Mouse (Mus musculus): ENCODE measurements at regions not wholly inside any gene's neighbourhood (a gene's known extent, or its start where the extent isn't known, plus 50 kb on each side); places are given as distances from the start of the nearest gene placed in this dataset.

GRCm38 (mm10) chr1:119253371-119253851 is 168.6 kb downstream of the Inhbb start:
- WGBS = 76% methylated on average over 7 of the region's 7 CpGs
- ATAC-seq (ENCODE audit: low FRiP score) (no peak), DNase-seq (ENCODE audit: low spot score) (no peak)
- Histone ChIP-seq H3K27me3 (ENCODE audit: control insufficient read depth, insufficient read depth, low read length) (no peaks in the 10 kb centered on the region), H3K4me3 (replicated peaks; ENCODE audit: low read length) (no peak overlapping the region), H3K9ac (no peak overlapping the region), H3K4me2 (replicated peaks) (no peak overlapping the region), H3K36me3 (replicated peaks; ENCODE audit: control insufficient read depth, insufficient read depth) (no peaks in the 10 kb centered on the region), H3K4me1 (replicated peaks; ENCODE audit: control insufficient read depth, insufficient read depth, low read length) (0 out of 2 replicates have a peak, but pooled peaks cover 9% of the 10 kb centered on the region), H3K9me3 (ENCODE audit: control insufficient read depth, low read length) (no peaks in the 10 kb centered on the region), H3K27ac (no peak overlapping the region)

DNA sequence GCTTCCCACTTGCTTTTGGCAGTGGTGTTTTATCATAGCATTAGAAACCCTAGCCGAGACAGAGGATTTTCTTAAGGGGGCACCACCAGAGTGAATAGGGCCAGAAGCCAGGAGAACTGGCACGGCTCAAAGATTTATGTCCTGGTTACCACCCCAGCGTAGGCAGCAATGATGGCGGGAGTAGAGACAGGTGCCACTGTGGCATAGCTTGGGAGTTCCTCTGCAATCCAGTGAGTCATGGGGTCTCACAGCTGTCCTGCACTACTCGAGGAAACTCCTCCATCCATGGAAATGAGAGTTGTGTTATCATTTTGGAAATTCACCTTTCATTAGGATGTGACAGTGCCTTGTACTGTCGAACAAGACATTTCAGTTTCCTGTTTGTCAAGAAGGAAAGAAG is 169.6 kb downstream of the Inhbb start:
- H3K4me1 ChIP-seq (replicated peaks; ENCODE audit: control insufficient read depth, insufficient read depth, low read length) = 0 out of 2 replicates have a peak, but pooled peaks cover 9% of the 10 kb centered on the region
- H3K9ac ChIP-seq = no peak overlapping the region
- ATAC-seq (ENCODE audit: low FRiP score) (no peak), DNase-seq (ENCODE audit: low spot score) (no peak)
- no peak overlapping the region for H3K4me3 ChIP-seq (replicated peaks; ENCODE audit: low read length)
- H3K27ac ChIP-seq = no peak overlapping the region
- 83% methylated on average over 6 of the region's 6 CpGs for whole genome bisulfite sequencing
- no peaks in the 10 kb centered on the region for H3K27me3 ChIP-seq (ENCODE audit: control insufficient read depth, insufficient read depth, low read length)
- no peak overlapping the region for H3K4me2 ChIP-seq (replicated peaks)
- no peaks in the 10 kb centered on the region for H3K36me3 ChIP-seq (replicated peaks; ENCODE audit: control insufficient read depth, insufficient read depth)
- H3K9me3 ChIP-seq (ENCODE audit: control insufficient read depth, low read length) = no peaks in the 10 kb centered on the region

- no peaks in the 10 kb centered on the region for H3K27me3 ChIP-seq (ENCODE audit: control insufficient read depth, insufficient read depth, low read length)
- no peak overlapping the region for H3K4me2 ChIP-seq (replicated peaks)
- H3K36me3 ChIP-seq (replicated peaks; ENCODE audit: control insufficient read depth, insufficient read depth) = no peaks in the 10 kb centered on the region
- no peak for ATAC-seq (ENCODE audit: low FRiP score)
- no peak overlapping the region for H3K27ac ChIP-seq
- DNase-seq (ENCODE audit: low spot score) = no peak
- H3K9ac ChIP-seq = no peak overlapping the region
- no peaks in the 10 kb centered on the region for H3K9me3 ChIP-seq (ENCODE audit: control insufficient read depth, low read length)
- WGBS = 93% methylated on average over 5 of the region's 5 CpGs
- H3K4me1 ChIP-seq (replicated peaks; ENCODE audit: control insufficient read depth, insufficient read depth, low read length) = 0 out of 2 replicates have a peak, but pooled peaks cover 9% of the 10 kb centered on the region
- no peak overlapping the region for H3K4me3 ChIP-seq (replicated peaks; ENCODE audit: low read length)
Measured at GRCm38 (mm10) chr1:119251741-119252140, 170.3 kb downstream of the Inhbb start.

DNA sequence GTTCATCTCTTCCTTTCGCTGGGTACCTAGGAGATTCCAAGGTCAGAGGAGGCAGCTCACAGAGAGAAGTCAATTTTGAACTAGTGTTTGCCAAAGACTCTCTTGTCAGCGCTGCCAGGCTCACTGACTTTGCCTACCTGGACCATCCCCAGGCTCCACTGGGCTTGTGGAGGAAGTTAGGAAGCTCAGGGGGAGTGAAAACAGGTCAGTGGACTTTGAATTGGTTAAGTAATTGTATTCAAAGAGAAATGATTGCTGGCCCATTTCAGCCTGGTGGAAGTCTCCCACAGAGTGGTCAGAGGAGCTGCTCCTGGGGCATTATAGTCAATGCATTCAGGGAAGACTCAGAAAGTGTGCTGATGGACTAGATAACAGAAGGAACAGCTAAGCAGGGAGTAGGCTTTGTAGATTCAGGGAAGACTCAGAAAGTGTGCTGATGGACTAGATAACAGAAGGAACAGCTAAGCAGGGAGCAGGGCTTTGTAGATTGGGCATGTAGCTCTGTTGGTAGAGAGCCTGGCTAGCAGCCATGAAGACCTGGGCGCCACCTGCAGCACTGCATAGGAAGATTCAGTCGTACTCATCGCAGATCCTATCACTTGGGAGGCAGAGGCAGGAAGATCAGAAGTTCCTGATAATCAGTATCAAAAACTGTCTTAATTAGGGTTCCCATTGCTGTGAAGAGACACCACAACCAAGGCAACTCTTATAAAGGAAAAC is 173.1 kb downstream of the Inhbb start:
- 86% methylated on average over 5 of the region's 5 CpGs for WGBS
- ATAC-seq (ENCODE audit: low FRiP score) = no peak
- no peaks in the 10 kb centered on the region for H3K4me1 ChIP-seq (replicated peaks; ENCODE audit: control insufficient read depth, insufficient read depth, low read length)
- no peak for DNase-seq (ENCODE audit: low spot score)
- no peak overlapping the region for H3K27ac ChIP-seq
- H3K4me2 ChIP-seq (replicated peaks) = no peak overlapping the region
- H3K27me3 ChIP-seq (ENCODE audit: control insufficient read depth, insufficient read depth, low read length) = no peaks in the 10 kb centered on the region
- H3K4me3 ChIP-seq (replicated peaks; ENCODE audit: low read length) = no peak overlapping the region
- no peaks in the 10 kb centered on the region for H3K9me3 ChIP-seq (ENCODE audit: control insufficient read depth, low read length)
- H3K9ac ChIP-seq = no peak overlapping the region
- no peaks in the 10 kb centered on the region for H3K36me3 ChIP-seq (replicated peaks; ENCODE audit: control insufficient read depth, insufficient read depth)

DNA sequence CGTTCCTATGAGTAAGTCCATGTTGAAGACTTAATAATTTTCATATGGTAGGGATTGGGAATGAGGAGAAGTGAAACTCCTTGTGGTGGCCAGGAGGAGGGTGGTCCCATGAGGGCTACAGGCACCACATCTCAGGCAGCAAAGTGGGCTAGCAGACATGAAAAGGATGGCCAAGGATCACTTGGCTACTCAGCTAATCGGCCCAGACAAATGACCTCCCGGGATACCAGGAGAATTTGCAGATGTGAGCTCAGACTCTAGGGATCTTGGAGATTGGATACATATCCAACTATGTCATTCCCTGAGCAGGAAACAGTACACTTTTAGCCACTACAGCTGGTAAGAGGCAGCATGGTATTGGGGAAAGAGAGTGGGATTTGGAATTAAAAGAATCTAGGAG is 174.9 kb downstream of the Inhbb start:
- Histone ChIP-seq H3K27ac (no peak overlapping the region), H3K9ac (no peak overlapping the region), H3K4me3 (replicated peaks; ENCODE audit: low read length) (no peak overlapping the region), H3K36me3 (replicated peaks; ENCODE audit: control insufficient read depth, insufficient read depth) (no peaks in the 10 kb centered on the region), H3K4me1 (replicated peaks; ENCODE audit: control insufficient read depth, insufficient read depth, low read length) (no peaks in the 10 kb centered on the region), H3K9me3 (ENCODE audit: control insufficient read depth, low read length) (no peaks in the 10 kb centered on the region), H3K4me2 (replicated peaks) (no peak overlapping the region), H3K27me3 (ENCODE audit: control insufficient read depth, insufficient read depth, low read length) (no peaks in the 10 kb centered on the region)
- no peak for DNase-seq (ENCODE audit: low spot score)
- no peak for ATAC-seq (ENCODE audit: low FRiP score)
- 84% methylated on average over 3 of the region's 3 CpGs for WGBS

DNA sequence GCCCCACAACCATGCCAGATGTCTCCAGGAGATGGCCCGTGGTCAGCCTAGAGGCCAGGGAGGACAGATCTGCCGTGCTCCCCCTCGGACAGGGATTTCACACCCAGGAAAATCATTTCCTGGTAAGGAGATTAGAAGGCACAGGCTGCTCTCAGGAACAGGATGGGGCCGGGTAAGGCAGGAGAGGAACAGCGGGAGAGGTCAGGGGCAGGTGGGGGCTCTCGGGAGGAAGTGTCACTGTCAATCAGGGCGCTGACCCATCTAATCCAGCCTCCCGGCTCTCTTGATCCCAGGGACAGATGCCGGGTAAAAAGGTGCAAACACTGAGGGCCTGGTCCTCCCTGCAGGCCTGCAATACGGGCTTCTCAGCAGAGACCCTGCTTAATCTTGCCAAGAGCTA is 183.6 kb downstream of the Inhbb start:
- Histone ChIP-seq H3K4me1 (replicated peaks; ENCODE audit: control insufficient read depth, insufficient read depth, low read length) (no peaks in the 10 kb centered on the region), H3K9ac (no peak overlapping the region), H3K4me2 (replicated peaks) (no peak overlapping the region), H3K9me3 (ENCODE audit: control insufficient read depth, low read length) (no peaks in the 10 kb centered on the region), H3K36me3 (replicated peaks; ENCODE audit: control insufficient read depth, insufficient read depth) (no peaks in the 10 kb centered on the region), H3K27ac (no peak overlapping the region), H3K27me3 (ENCODE audit: control insufficient read depth, insufficient read depth, low read length) (no peaks in the 10 kb centered on the region), H3K4me3 (replicated peaks; ENCODE audit: low read length) (no peak overlapping the region)
- DNase-seq (ENCODE audit: low spot score) = no peak
- ATAC-seq (ENCODE audit: low FRiP score) = no peak
- WGBS = 53% methylated on average over 10 of the region's 10 CpGs

DNA sequence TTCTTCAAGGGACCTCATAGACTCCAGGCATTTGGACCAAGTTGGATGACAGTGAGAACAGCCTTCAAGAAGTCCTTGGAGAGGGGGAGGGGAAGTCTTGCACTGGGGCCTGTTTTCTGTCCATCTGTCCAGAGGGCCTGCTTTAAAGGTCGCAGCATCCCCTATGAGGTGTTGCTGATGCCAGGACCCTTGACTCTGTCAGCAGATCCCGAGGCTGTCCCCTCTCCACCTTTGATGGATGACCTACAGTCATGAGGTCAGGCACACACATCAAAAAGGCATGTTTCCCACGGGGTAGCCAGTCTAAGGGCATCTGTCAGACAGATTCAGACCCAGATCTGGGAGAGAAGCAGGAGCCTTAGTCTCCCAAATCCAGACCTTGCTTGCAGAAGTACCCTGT is 183.4 kb upstream of the Gli2 start:
- H3K27ac ChIP-seq = no peak overlapping the region
- H3K27me3 ChIP-seq (ENCODE audit: control insufficient read depth, insufficient read depth, low read length) = no peaks in the 10 kb centered on the region
- H3K4me3 ChIP-seq (replicated peaks; ENCODE audit: low read length) = no peak overlapping the region
- H3K9me3 ChIP-seq (ENCODE audit: control insufficient read depth, low read length) = peaks cover 10% of the 10 kb centered on the region; the same call in 1 of the 2 replicates
- no peaks in the 10 kb centered on the region for H3K36me3 ChIP-seq (replicated peaks; ENCODE audit: control insufficient read depth, insufficient read depth)
- WGBS = 69% methylated on average over 3 of the region's 3 CpGs
- DNase-seq (ENCODE audit: low spot score) (no peak), ATAC-seq (ENCODE audit: low FRiP score) (no peak)
- no peaks in the 10 kb centered on the region for H3K4me1 ChIP-seq (replicated peaks; ENCODE audit: control insufficient read depth, insufficient read depth, low read length)
- no peak overlapping the region for H3K4me2 ChIP-seq (replicated peaks)
- H3K9ac ChIP-seq = no peak overlapping the region

- Histone ChIP-seq H3K9ac (no peak overlapping the region), H3K36me3 (replicated peaks; ENCODE audit: control insufficient read depth, insufficient read depth) (no peaks in the 10 kb centered on the region), H3K27me3 (ENCODE audit: control insufficient read depth, insufficient read depth, low read length) (no peaks in the 10 kb centered on the region), H3K4me2 (replicated peaks) (no peak overlapping the region), H3K27ac (no peak overlapping the region), H3K9me3 (ENCODE audit: control insufficient read depth, low read length) (peaks cover 10% of the 10 kb centered on the region; the same call in 1 of the 2 replicates), H3K4me1 (replicated peaks; ENCODE audit: control insufficient read depth, insufficient read depth, low read length) (no peaks in the 10 kb centered on the region), H3K4me3 (replicated peaks; ENCODE audit: low read length) (no peak overlapping the region)
- DNase-seq (ENCODE audit: low spot score) (no peak), ATAC-seq (ENCODE audit: low FRiP score) (no peak)
- whole genome bisulfite sequencing = 83% methylated on average over 9 of the region's 9 CpGs
Measured at GRCm38 (mm10) chr1:119234449-119234848, 181.0 kb upstream of the Gli2 start.

GRCm38 (mm10) chr1:119226996-119227395 is 173.6 kb upstream of the Gli2 start:
- Histone ChIP-seq H3K4me2 (replicated peaks) (no peak overlapping the region), H3K4me1 (replicated peaks; ENCODE audit: control insufficient read depth, insufficient read depth, low read length) (no peaks in the 10 kb centered on the region), H3K9ac (no peak overlapping the region), H3K27me3 (ENCODE audit: control insufficient read depth, insufficient read depth, low read length) (no peaks in the 10 kb centered on the region), H3K4me3 (replicated peaks; ENCODE audit: low read length) (no peak overlapping the region), H3K36me3 (replicated peaks; ENCODE audit: control insufficient read depth, insufficient read depth) (no peaks in the 10 kb centered on the region), H3K27ac (no peak overlapping the region), H3K9me3 (ENCODE audit: control insufficient read depth, low read length) (no peaks in the 10 kb centered on the region)
- DNase-seq (ENCODE audit: low spot score) (no peak), ATAC-seq (ENCODE audit: low FRiP score) (no peak)
- 82% methylated on average over 2 of the region's 2 CpGs for WGBS

DNA sequence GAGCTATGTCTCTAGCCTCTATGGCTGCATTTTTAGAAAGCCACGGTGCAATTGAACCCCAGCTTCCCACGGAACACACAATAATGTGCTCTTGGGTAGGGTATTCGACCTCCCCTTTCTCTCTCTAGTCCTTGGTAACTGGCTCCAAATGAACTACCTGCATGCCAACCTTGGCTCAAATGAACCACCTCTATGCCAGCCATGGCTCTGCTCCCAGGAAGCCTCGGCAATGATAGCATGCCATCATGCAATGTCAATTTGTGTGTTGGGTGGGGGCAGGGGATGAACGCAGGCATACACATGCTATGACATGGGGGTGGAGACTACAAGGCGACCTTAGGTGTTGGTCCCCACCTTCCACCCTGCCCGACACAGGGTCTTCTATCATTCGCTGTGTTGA is 170.5 kb upstream of the Gli2 start:
- ATAC-seq (ENCODE audit: low FRiP score) (no peak), DNase-seq (ENCODE audit: low spot score) (no peak)
- no peaks in the 10 kb centered on the region for H3K36me3 ChIP-seq (replicated peaks; ENCODE audit: control insufficient read depth, insufficient read depth)
- H3K4me2 ChIP-seq (replicated peaks) = no peak overlapping the region
- no peak overlapping the region for H3K27ac ChIP-seq
- no peaks in the 10 kb centered on the region for H3K9me3 ChIP-seq (ENCODE audit: control insufficient read depth, low read length)
- no peaks in the 10 kb centered on the region for H3K4me1 ChIP-seq (replicated peaks; ENCODE audit: control insufficient read depth, insufficient read depth, low read length)
- no peak overlapping the region for H3K4me3 ChIP-seq (replicated peaks; ENCODE audit: low read length)
- H3K9ac ChIP-seq = no peak overlapping the region
- 92% methylated on average over 8 of the region's 8 CpGs for WGBS
- H3K27me3 ChIP-seq (ENCODE audit: control insufficient read depth, insufficient read depth, low read length) = no peaks in the 10 kb centered on the region

Data from hindbrain, embryonic 14.5 days (tissue).